Mouse (Mus musculus) R1 (cell line): ENCODE results near the gene Lenep.

Experiments
- DNase-seq: peaks from one replicate; pipeline ENCODE4 v3.0.0-alpha.2; 2018; ENCODE audit warnings: low read depth, low spot score

Lenep gene

GRCm38 (mm10) chr3:89391663-89392511 lies 10.7 kb downstream of the Lenep start:
- peak; percentile 51 for DNase-seq

GRCm38 (mm10) chr3:89390699-89391662 lies 11.6 kb downstream of the Lenep start:
- no peak for DNase-seq

- no peak for DNase-seq
Measured at GRCm38 (mm10) chr3:89390111-89390515, 12.5 kb downstream of the Lenep start.

GRCm38 (mm10) chr3:89388901-89389740 lies 13.5 kb downstream of the Lenep start:
- peak; percentile 62 for DNase-seq

GRCm38 (mm10) chr3:89388134-89388881 lies 14.3 kb downstream of the Lenep start:
- DNase-seq, result no peak

GRCm38 (mm10) chr3:89387632-89388031 lies 15.0 kb downstream of the Lenep start:
- DNase-seq, result no peak

GRCm38 (mm10) chr3:89386438-89387420 lies 15.9 kb downstream of the Lenep start:
- no peak for DNase-seq

- DNase-seq, result no peak
Measured at GRCm38 (mm10) chr3:89385451-89385850, 17.1 kb downstream of the Lenep start.

GRCm38 (mm10) chr3:89384331-89385076 lies 18.1 kb downstream of the Lenep start:
- DNase-seq, result no peak

GRCm38 (mm10) chr3:89383651-89384255 lies 18.8 kb downstream of the Lenep start:
- DNase-seq, result no peak

GRCm38 (mm10) chr3:89382950-89383349 lies 19.6 kb downstream of the Lenep start:
- DNase-seq, result peak; percentile 91

- DNase-seq, result peak; percentile 96
Measured at GRCm38 (mm10) chr3:89382033-89382882, 20.3 kb downstream of the Lenep start.

- no peak for DNase-seq
Measured at GRCm38 (mm10) chr3:89381233-89381632, 21.4 kb downstream of the Lenep start.

GRCm38 (mm10) chr3:89380711-89381110 lies 21.9 kb downstream of the Lenep start:
- no peak for DNase-seq

GRCm38 (mm10) chr3:89380291-89380690 lies 22.3 kb downstream of the Lenep start:
- no peak for DNase-seq

- peak; percentile 64 for DNase-seq
Measured at GRCm38 (mm10) chr3:89379388-89380131, 23.0 kb downstream of the Lenep start.
